Mouse (Mus musculus) brain, embryonic 14.5 days (tissue): ENCODE results near the gene Lbp. TPM values are rescaled to one million over a fixed set of nuclear protein-coding genes. Genes with fewer than 3 reads are reported as not detected.

Experiments
- DNase-seq: peaks from one replicate; pipeline ENCODE4 v3.0.0-alpha.2; 2011; ENCODE audit warnings: low read depth
- CTCF ChIP-seq: fragments of 200-500 bp; IDR thresholded peaks from 2 replicates; pipeline ENCODE4 v1.5.1; 2012; ENCODE audit warnings: inconsistent platforms, mild to moderate bottlenecking, moderate library complexity, borderline replicate concordance; ENCODE audit not compliant: insufficient read depth, insufficient read length; ENCODE audit errors: extremely low read depth
- POLR2A ChIP-seq: fragments of 200-500 bp; IDR thresholded peaks from 2 replicates; pipeline ENCODE4 v1.6.1; 2012; ENCODE audit warnings: mild to moderate bottlenecking, inconsistent platforms, borderline replicate concordance; ENCODE audit not compliant: poor library complexity, insufficient read depth, insufficient read length, severe bottlenecking; ENCODE audit errors: extremely low read depth
- polyA plus RNA-seq: library from polyadenylated mRNA; depleted of rRNA; stranded (reverse); fragments of >200 nt; gene quantifications from 2 replicates; pipeline ENCODE4 v1.2.3, GENCODE M21; 2012; rRNA removed

Lbp gene
- polyA plus RNA-seq, 1 experiment = 4.3 TPM

DNA sequence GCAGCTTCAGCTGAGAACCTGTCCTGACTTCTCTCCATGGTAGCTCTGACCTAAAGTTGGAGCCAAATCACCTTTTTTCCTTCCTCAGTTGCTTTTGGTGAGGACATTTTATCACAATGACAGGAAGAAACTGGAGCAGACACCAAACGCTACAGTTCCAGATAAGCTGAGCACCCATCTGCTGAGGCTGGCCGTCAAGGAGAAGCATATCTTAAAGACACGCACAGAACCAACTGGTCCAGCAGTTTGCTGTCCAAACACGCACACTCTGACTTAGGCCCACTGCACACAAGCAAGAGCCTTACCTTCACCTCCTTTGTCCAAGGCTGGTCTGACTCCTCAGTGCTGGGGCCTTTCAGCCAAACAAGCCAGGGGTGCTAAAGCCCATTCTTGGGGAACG lies 61.4 kb downstream of the Lbp start:
- DNase-seq = no peak
- TF ChIP-seq POLR2A (no peak), CTCF (no peak)

DNA sequence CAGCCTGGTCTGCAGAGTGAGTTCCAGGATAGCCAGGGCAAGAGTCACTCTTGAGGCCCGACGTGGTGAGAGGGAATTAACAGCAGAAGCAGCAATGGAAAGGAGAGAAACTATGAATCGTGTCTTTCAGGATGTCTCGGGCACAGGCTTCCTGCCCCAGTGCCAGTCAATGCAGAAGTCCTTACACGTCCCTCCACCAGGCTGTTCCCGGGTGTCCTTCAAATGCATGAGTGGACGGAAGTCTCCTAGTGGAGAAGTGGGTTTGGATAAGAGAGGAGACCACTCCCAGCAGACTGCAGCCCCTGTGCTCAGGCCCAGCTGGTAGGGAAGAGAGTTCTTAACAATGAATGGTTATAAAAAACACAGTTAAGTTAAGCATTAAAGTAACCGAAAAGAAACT lies 62.0 kb downstream of the Lbp start:
- no peak for DNase-seq
- TF ChIP-seq POLR2A (no peak), CTCF (no peak)

GRCm38 (mm10) chr2:158369474-158370172 lies 63.3 kb downstream of the Lbp start:
- DNase-seq = no peak
- TF ChIP-seq POLR2A = no peak
- TF ChIP-seq CTCF = no peak

GRCm38 (mm10) chr2:158370173-158370550 lies 63.9 kb downstream of the Lbp start:
- DNase-seq = no peak
- TF ChIP-seq CTCF (no peak), POLR2A (no peak)

DNA sequence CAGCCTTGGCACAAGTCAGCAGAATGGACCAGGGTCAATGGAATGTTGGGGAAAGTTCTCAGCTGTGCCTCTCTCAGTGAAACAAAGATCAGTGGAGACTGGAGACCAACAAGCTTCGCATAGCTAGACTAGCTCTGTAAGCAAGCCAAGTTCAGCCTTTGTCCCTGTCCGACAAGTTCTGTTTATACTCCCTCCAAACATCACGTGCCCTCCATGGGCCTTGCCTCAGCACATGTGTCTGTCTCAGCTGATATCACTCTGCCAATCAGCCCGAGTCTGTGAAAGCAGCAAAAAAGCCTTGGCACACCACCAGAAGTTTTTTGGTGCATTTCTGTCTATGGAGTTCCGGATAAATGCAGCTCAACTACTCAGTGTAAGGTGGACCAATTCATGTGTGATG lies 66.8 kb downstream of the Lbp start:
- TF ChIP-seq CTCF = no peak
- no peak for TF ChIP-seq POLR2A
- peak; percentile 6 for DNase-seq

- no peak for TF ChIP-seq POLR2A
- no peak for DNase-seq
Measured at GRCm38 (mm10) chr2:158373516-158373915, 67.2 kb downstream of the Lbp start.

GRCm38 (mm10) chr2:158375443-158376122 lies 69.3 kb downstream of the Lbp start, which contains the start of gene Snhg11:
Gene Snhg11, plus strand, starts transcription at chr2:158375638.
- DNase-seq = peak; percentile 90
- TF ChIP-seq CTCF (peak; percentile 74), POLR2A (peak; percentile 53; the same call in 1 of the 2 replicates)

DNA sequence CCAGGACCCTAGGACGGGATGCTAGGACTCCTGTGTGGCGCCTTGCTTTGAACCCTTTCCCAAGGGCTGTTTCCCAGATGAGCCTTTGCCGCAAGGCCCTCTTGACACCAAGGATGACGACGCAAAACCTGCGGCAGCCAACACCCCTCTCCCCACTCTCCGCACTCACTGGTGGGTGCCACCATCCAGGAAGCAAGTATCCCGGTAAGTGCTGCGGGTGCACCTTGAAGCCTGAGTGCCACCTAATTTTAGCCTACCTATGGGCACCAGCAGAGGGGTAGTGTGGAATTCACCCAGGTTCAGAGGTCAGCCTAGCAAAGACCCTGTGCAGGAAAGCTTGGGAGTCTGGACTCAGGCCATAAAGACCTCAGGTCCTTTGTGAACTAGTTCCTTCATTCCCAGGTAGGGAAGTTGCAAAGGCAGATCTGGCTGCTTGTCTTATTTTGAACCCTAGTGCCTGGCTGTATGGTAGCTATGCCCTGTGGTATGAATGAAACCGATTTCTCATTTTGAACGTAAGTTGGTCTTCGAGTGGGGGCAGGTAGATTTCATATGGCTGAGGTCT lies 69.9 kb downstream of the Lbp start:
- peak; percentile 18 for DNase-seq
- no peak for TF ChIP-seq POLR2A
- no peak for TF ChIP-seq CTCF

DNA sequence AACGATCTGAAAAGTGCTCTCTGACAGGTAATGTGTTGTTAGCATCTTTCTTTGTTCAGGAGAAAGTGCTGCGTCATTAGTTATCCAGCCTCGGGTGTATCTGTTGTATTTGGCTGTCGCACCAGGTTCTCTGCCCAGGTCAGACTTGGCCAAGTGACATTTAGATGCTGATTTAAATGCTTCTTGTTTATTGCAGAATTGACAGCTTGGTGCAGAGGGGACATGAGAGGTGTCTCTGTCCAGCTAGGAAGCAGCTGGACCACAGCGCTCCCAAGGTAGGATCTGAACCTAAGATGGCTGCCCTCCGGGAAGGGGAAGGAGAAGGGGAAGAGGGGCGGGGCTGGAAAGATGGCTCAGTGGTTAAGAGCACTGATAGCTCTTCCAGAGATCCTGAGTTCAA lies 70.5 kb downstream of the Lbp start:
- no peak for DNase-seq
- TF ChIP-seq CTCF (no peak), POLR2A (no peak)

DNA sequence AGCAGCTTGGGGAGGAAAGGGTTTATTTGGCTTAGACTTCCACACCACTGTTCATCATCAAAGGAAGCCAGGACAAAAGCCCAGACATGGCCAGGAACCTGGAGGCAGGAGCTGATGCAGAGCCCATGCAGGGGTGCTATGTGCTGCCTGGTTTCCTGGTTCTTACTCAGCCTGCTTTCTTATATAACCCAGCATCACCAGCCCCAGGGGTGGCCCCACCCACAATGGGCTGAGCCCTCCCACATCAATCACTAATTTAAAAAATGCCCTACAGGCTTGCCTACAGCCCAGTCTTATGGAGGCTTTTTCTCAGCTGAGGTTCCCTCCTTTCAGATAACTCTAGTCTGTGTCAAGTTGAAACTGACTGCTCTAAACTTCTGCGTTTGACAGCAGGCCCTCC lies 71.5 kb downstream of the Lbp start:
- no peak for TF ChIP-seq CTCF
- no peak for TF ChIP-seq POLR2A
- no peak for DNase-seq

DNA sequence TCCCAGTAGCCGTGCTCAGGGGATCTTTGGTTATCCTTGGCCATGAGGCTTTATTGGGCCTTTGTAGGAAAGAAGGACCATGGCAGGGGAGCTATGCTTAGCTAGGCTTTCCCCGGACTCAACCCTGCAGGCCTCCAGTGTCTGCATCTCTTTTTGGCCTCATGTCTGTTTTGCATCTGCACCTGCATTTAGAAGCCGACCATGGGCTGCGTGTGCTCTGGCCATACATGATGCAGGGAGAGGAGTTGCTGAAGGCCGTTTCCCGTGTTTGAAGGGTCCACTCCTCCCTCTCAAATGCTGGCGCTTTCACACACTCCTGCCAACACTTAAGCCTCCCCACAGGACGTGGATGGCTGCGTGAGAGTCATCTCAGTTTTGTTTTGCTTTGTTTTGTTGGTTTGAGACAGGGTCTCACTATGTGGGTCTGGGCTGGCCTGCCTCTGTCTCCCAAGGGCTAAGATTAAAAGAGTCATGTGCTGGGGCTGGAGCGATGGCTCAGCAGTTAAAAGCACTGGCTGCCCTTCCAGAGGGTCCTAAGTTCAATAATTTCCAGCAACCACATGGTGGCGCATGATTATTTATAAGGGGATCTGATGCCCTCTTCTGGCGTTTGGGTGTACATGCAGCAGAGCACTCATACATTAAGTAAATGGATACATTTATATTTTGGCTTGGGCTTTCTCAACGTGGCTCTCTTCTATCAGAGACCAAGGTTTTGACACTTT lies 73.2 kb downstream of the Lbp start:
- TF ChIP-seq CTCF = peak; percentile 87
- no peak for TF ChIP-seq POLR2A
- DNase-seq = peak; percentile 94

Other genes with a start within 250 kb of the Lbp start
- gene Tgm2, start 160.1 kb upstream of the Lbp start, polyA plus RNA-seq = 6.2 and 9.7 TPM in 2 replicates
- gene D630003M21Rik, start 77.3 kb upstream of the Lbp start, polyA plus RNA-seq = 3.5 and 3.7 TPM in 2 replicates
- gene Bpi, start 48.4 kb upstream of the Lbp start, polyA plus RNA-seq = not detected in 2 replicates
- gene Snhg11, start 69.1 kb downstream of the Lbp start, polyA plus RNA-seq = 496 and 652 TPM in 2 replicates
- 37.7 and 44.4 TPM in 2 replicates for gene Ralgapb, start 103.4 kb downstream of the Lbp start, polyA plus RNA-seq
- 0.86 TPM in 1 of 2 replicates, not detected in the other for gene Adig, start 196.1 kb downstream of the Lbp start, polyA plus RNA-seq
- 0.97 and 1.1 TPM in 2 replicates for gene Arhgap40, start 206.3 kb downstream of the Lbp start, polyA plus RNA-seq